ENCODE assay signal across 24 mouse cellular contexts in genomic region chr10:84867577-84867976, GRCm38 (mm10). TPM values are rescaled to one million over a fixed set of nuclear protein-coding genes. Genes with fewer than 3 reads are reported as not detected.
DNase-seq lines count a peak whose midpoint lies in the region; ATAC-seq and TF ChIP-seq lines count a peak whose summit lies in the region.
"Had no signal": no experiment of that assay in that cellular context is flagged by ENCODE, and none has a peak within 500 bp of the region (broad histone marks: within the 10 kb centered on the region; RNA-seq: fewer than 3 reads in every experiment).

No protein-coding gene starts in this region.

- no peaks in the 10 kb centered on the region for H3K27me3 ChIP-seq in lung, embryonic 16.5 days (ENCODE audit: control insufficient read depth, insufficient read depth, low read depth, low read length)
- H3K27me3 ChIP-seq in kidney, embryonic 14.5 days (ENCODE audit: control insufficient read depth, insufficient read depth, low read length): no peaks in the 10 kb centered on the region
- H3K27me3 ChIP-seq in midbrain, embryonic 13.5 days: no peaks in the 10 kb centered on the region
- H3K27me3 ChIP-seq: CH12.LX; embryonic facial prominence, embryonic 12.5 days; Patski had no signal

- no peak for TF ChIP-seq CTCF in lung, adult 2 months (IDR thresholded peaks at IDR 0.05; ENCODE audit: insufficient read depth, low read length)

- no peak overlapping the region for H3K27ac ChIP-seq in lung, embryonic 16.5 days (ENCODE audit: low read length)
- H3K27ac ChIP-seq in kidney, embryonic 14.5 days (ENCODE audit: low read depth, low read length): no peak overlapping the region
- H3K27ac ChIP-seq in midbrain, embryonic 13.5 days: no peak overlapping the region
- H3K27ac ChIP-seq: embryonic facial prominence, embryonic 10.5 days; embryonic facial prominence, embryonic 12.5 days; forebrain, embryonic 13.5 days had no signal

- peak; percentile 20 to 47 for DNase-seq in lung, adult 18-20 months
- no peak for DNase-seq in lung, adult 2 months
- DNase-seq in lung, postnatal 10 days: no peak
- DNase-seq in lung, postnatal 36 days: peak; percentile 25
- DNase-seq: adrenal gland, adult 8-10 months; adrenal gland, postnatal 14 days; adrenal gland, postnatal 36 days; B cell, adult 2 months; cerebellum, adult 11-12 months; cerebellum, adult 2 months; cerebellum, adult 9-10 months; cerebellum, postnatal 10 days; cerebellum, postnatal 25 days had no signal

- H3K4me1 ChIP-seq in lung, adult 2 months (ENCODE audit: control insufficient read depth, insufficient read depth, low read length): no peaks in the 10 kb centered on the region
- H3K4me1 ChIP-seq in lung, embryonic 16.5 days (replicated peaks; ENCODE audit: control insufficient read depth, insufficient read depth, low read length): no peaks in the 10 kb centered on the region
- no peaks in the 10 kb centered on the region for H3K4me1 ChIP-seq in kidney, embryonic 14.5 days (ENCODE audit: control insufficient read depth, insufficient read depth, low read length)
- peaks cover 16% of the 10 kb centered on the region for H3K4me1 ChIP-seq in midbrain, embryonic 13.5 days (replicated peaks)
- H3K4me1 ChIP-seq: embryonic facial prominence, embryonic 12.5 days had no signal

- TF ChIP-seq POLR2A in lung, adult 2 months (IDR thresholded peaks at IDR 0.05; ENCODE audit: borderline replicate concordance, extremely low read depth, low read depth, low read length): no peak

- 66% methylated on average over 7 of the region's 7 CpGs for WGBS in lung, adult 2 months
- 60% methylated on average over 7 of the region's 7 CpGs for WGBS in lung, embryonic 16.5 days
- 89% methylated on average over 7 of the region's 7 CpGs for WGBS in kidney, embryonic 14.5 days
- WGBS in midbrain, embryonic 13.5 days: 91% methylated on average over 7 of the region's 7 CpGs

- no peaks in the 10 kb centered on the region for H3K36me3 ChIP-seq in lung, embryonic 16.5 days (ENCODE audit: control insufficient read depth, insufficient read depth, low read length)
- H3K36me3 ChIP-seq in kidney, embryonic 14.5 days (ENCODE audit: control insufficient read depth, insufficient read depth, low read length): no peaks in the 10 kb centered on the region
- H3K36me3 ChIP-seq in midbrain, embryonic 13.5 days: peaks cover 28% of the 10 kb centered on the region
- H3K36me3 ChIP-seq: embryonic facial prominence, embryonic 12.5 days; G1E had no signal

- no peak overlapping the region for H3K4me3 ChIP-seq in lung, adult 2 months (replicated peaks; ENCODE audit: extremely low read depth, low read depth, low read length)
- H3K4me3 ChIP-seq in lung, embryonic 16.5 days (ENCODE audit: low read length): no peak overlapping the region
- H3K4me3 ChIP-seq in kidney, embryonic 14.5 days (ENCODE audit: low read length): no peak overlapping the region
- no peak overlapping the region for H3K4me3 ChIP-seq in midbrain, embryonic 13.5 days (replicated peaks)
- H3K4me3 ChIP-seq: embryonic facial prominence, embryonic 10.5 days; embryonic facial prominence, embryonic 12.5 days; forebrain, embryonic 13.5 days had no signal

- H3K9me3 ChIP-seq in lung, embryonic 16.5 days (ENCODE audit: control insufficient read depth, low read length): no peaks in the 10 kb centered on the region
- H3K9me3 ChIP-seq in kidney, embryonic 14.5 days (ENCODE audit: control insufficient read depth, low read length): no peaks in the 10 kb centered on the region
- H3K9me3 ChIP-seq in midbrain, embryonic 13.5 days: no peaks in the 10 kb centered on the region
- H3K9me3 ChIP-seq: embryonic facial prominence, embryonic 10.5 days; embryonic facial prominence, embryonic 12.5 days; forebrain, embryonic 13.5 days; G1E had no signal

- ATAC-seq in lung, embryonic 16.5 days (ENCODE audit: low read depth): peak; percentile 67
- ATAC-seq in kidney, embryonic 14.5 days (ENCODE audit: low FRiP score, low TSS enrichment): no peak
- no peak for ATAC-seq in midbrain, embryonic 13.5 days
- ATAC-seq: activated CD4-positive, CD25-positive, alpha-beta regulatory T cell, adult 4 months; CD4-positive, CD25-positive, alpha-beta regulatory T cell, adult 4 months; forebrain, embryonic 13.5 days; Patski had no signal

- H3K9ac ChIP-seq in lung, embryonic 16.5 days (ENCODE audit: low read length): no peak overlapping the region
- H3K9ac ChIP-seq in kidney, embryonic 14.5 days (ENCODE audit: low read depth, low read length): no peak overlapping the region
- H3K9ac ChIP-seq in midbrain, embryonic 13.5 days (replicated peaks): no peak overlapping the region
- H3K9ac ChIP-seq: embryonic facial prominence, embryonic 12.5 days; forebrain, embryonic 13.5 days had no signal

- no peak overlapping the region for H3K4me2 ChIP-seq in lung, embryonic 16.5 days (ENCODE audit: low read depth, low read length)
- no peak overlapping the region for H3K4me2 ChIP-seq in kidney, embryonic 14.5 days (replicated peaks; ENCODE audit: low read depth, low read length)
- no peak overlapping the region for H3K4me2 ChIP-seq in midbrain, embryonic 13.5 days (replicated peaks)
- H3K4me2 ChIP-seq: embryonic facial prominence, embryonic 12.5 days; forebrain, embryonic 13.5 days had no signal

RNA-seq across cellular contexts. Expression of gene Ric8b, which starts 49.8 kb away (rescaled TPM):
- 8.5 and 12.9 TPM in 2 replicates for polyA plus RNA-seq in lung, adult 2 months (2012; rRNA removed)
- 17.8 and 19.8 TPM in 2 replicates for polyA plus RNA-seq in lung, embryonic 16.5 days (2015; fragmentation: Nextera tagmentation; extraction: Ambion mirVana)
- polyA plus RNA-seq in kidney, embryonic 14.5 days (2014; fragmentation: Nextera tagmentation; extraction: Ambion mirVana): 15.5 and 19.3 TPM in 2 replicates
- 44.9 and 49.9 TPM in 2 replicates for polyA plus RNA-seq in midbrain, embryonic 13.5 days (2015; fragmentation: Nextera tagmentation; extraction: Ambion mirVana)

Comparison
In these comparisons a context has a peak if more than half of its experiments do, and no peak if none do; other contexts are left out.
1. DNase-seq: peak in lung, adult 18-20 months (2 of 2) and lung, postnatal 36 days (single experiment); none in lung, adult 2 months (single experiment) and lung, postnatal 10 days (single experiment).